Mouse (Mus musculus) CD8-positive naive resting alpha-beta T cell, adult 2 months (primary cell): ENCODE measurements around the gene Socs3.

Source experiments
- DNase-seq, 2 experiments: peaks; one replicate each; pipeline ENCODE4 v3.0.0; 2022; ENCODE audit warnings: low read depth in 2 of 2, low spot score in 2 of 2

The Socs3 gene

DNA sequence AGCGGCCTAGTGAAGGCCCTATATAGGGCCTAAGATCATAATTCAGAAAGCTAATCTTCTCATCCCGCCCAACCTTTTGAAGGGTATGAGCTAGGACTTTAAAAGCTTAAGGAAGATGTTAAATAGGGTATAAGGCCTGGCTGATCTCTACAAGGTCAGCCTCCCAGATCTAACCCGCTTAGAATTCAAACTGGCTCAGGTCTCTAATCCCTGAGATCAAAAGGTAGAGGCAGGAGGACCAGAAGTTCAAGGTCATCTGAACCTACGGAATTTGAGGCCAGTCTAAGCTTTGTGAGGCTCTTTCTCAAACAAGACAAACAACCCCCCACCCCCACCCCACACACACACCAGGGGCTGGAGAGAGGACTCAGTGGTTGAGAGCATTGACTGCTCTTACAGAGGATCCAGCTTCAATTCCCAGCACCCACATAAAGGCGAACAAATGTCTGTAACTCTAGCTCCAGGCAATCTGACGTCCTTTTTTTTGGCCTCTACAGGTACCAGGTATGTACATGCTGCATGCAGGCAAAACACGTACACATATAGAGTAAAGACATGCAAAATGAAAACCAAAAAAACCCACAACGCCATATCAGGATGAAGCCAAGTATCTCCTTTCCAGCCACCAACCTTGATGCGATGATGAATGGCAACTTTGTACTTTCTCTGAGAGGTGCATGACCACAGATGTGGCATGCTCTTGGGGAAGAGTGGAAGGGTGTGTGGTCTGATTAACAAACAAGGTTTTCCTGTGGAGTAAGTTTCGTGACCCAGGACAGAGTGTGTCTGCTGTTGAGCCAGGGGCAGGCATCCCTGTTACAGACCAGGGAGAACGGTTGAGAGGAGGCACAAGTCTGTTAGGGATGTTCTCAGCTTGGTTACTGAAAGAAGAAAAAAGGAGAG is 3.1 kb upstream of the Socs3 start:
- DNase-seq = no peak

- DNase-seq = no peak
Measured at GRCm38 (mm10) chr11:117971646-117972242, 1.9 kb upstream of the Socs3 start.

DNA sequence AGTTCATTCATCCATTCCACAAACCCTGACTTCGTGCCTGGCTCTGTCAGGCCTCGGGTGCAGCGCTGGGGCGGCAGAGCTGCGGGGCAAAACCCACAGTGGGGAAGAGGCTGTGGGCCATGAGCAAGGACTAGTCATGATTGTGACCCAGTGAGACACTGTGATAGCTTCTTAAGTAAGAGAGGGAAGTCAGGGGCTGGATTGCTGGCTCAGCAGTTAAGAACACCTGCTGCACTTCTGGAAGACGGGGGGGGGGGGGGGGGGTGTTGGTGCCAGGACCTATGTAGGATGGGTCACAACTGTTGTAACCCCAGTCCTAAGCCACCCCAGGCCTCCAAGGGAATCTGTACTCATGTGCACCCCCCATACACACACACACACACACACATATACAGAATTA is 1.3 kb upstream of the Socs3 start:
- no peak for DNase-seq

- peak; percentile 66 to 70 for DNase-seq
Measured at GRCm38 (mm10) chr11:117969100-117969944, 525 bp downstream of the Socs3 start.

GRCm38 (mm10) chr11:117968716-117969099 is 1.1 kb downstream of the Socs3 start:
- no peak for DNase-seq

DNA sequence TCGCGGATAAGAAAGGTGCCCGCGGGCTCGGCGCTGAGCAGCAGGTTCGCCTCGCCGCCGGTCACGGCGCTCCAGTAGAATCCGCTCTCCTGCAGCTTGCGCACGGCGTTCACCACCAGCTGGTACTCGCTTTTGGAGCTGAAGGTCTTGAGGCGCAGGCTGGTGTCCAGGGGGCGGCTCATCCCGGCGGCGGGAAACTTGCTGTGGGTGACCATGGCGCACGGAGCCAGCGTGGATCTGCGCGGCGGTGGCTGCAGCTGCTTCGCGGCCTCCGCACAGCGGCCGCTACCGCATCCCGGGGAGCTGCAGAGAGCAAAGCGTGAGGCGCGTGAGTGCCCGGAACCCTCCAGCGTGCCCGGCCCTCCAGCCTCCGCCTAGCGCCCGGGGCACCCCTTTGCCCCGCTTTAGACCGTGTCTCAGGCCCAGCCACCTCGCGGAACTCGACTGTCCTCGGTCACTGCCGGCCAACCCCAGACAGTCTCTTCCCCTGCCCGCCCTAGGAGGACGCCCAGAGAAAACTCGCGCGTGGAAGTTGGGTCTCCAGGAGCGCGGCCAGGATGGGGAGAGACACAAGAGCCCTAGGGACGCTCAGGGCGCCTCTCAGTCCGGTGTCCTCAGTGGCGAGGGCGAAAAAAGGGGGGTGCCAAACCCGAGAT is 1.7 kb downstream of the Socs3 start:
- peak in 1 of 2 experiments; percentile 24 for DNase-seq

DNA sequence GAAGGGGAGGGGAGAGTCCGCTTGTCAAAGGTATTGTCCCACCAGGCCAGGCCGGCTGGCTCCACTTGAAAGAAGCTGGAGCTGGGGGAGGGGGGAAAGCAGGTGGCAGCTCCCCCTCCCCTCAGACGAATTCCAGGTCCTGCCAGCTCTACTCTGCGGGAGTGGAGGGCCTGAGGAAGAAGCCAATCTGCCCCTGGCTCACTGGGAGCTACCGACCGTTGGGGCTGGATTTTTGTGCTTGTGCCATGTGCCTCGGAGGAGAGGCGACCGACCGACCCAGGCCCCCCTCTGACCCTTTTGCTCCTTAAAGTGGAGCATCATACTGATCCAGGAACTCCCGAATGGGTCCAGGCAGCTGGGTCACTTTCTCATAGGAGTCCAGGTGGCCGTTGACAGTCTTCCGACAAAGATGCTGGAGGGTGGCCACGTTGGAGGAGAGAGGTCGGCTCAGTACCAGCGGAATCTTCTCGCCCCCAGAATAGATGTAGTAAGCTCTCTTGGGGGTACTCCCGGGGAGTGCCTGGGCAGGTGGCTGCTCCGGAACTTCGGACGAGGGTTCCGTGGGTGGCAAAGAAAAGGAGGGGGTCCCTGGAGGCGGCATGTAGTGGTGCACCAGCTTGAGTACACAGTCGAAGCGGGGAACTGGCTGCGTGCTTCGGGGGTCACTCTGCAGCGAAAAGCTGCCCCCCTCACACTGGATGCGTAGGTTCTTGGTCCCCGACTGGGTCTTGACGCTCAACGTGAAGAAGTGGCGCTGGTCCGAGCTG is 2.4 kb downstream of the Socs3 start:
- no peak for DNase-seq

- DNase-seq = no peak
Measured at GRCm38 (mm10) chr11:117966506-117967100, 3.2 kb downstream of the Socs3 start.

- DNase-seq = peak; percentile 62 to 65
Measured at GRCm38 (mm10) chr11:117965561-117965981, 4.3 kb downstream of the Socs3 start.

DNA sequence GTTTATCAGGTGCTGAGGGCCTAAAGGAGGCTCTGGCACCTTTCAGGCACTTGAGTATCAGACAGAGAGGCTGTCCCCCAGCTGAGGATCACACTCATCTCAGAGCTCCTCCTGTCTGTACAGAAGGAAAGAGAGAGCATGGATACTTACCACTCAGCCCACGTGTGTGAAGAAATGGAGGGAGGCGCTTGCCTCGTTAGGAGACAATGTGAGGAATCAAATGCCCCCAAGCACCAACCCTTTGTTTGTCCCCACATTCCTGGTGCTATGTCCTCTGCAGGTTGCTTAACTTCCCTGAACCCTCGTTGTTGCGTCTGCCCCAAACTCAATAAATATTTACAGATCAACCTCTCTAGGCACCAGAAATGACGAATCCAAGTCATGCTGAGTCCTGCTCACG is 4.8 kb downstream of the Socs3 start:
- DNase-seq = no peak

GRCm38 (mm10) chr11:117964294-117964693 is 5.6 kb downstream of the Socs3 start:
- DNase-seq = no peak

DNA sequence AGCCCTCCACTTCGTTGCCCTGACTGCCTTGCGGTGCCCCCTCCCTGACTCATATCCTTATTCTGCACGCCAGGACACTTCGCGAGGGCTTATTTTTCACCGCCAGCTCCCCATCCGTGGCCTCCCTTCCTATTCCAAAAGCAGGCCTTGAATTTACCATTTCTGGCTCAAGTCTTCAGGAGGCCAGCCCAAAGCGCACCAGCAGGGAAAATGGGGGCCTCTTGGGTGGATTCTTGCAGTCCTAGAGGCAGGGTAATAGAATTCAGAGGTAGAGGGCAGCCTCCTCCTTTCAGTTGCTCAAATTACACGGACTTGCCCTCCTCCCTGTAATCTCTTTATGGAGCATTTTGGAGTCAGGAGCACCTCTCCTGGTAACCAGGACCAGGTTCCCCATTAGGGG is 6.0 kb downstream of the Socs3 start:
- no peak for DNase-seq

DNA sequence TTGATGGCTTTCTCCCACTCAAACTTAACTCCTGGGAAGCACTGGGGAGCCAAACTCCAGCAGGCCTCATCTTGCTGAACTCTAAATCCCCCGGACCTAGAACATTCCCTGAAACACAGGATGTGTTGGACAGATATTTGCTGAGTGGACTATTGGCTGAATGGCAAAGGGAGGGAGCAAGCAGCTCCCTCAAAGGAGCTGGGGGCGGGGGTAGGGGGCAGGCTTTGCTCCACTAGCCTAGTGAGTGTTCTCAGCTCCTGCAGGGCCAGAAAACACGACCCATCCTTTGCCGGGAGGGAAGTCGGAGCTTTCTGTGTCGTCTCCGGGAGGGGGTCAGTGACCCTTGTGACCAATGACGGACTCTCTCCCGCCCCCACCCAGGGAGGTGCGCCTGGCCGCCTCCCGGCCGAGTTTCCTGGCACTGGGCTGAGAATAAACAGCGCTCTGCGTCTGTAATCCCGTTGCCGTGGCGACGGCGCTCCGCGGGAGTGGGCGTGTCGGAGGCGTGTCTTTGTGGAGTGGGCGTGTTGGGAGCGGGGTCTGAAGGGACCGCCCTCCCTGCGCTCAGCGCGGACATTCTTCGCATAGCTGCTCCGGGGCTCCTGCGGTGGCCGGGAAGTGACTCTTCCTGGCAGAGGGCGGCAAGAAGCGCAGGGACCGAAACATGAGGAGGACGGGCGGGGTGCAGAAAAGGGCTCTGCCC is 6.6 kb downstream of the Socs3 start:
- peak; percentile 82 to 94 for DNase-seq

GRCm38 (mm10) chr11:117962228-117963067 is 7.4 kb downstream of the Socs3 start:
- DNase-seq = no peak

- no peak for DNase-seq
Measured at GRCm38 (mm10) chr11:117960601-117961000, 9.2 kb downstream of the Socs3 start.

DNA sequence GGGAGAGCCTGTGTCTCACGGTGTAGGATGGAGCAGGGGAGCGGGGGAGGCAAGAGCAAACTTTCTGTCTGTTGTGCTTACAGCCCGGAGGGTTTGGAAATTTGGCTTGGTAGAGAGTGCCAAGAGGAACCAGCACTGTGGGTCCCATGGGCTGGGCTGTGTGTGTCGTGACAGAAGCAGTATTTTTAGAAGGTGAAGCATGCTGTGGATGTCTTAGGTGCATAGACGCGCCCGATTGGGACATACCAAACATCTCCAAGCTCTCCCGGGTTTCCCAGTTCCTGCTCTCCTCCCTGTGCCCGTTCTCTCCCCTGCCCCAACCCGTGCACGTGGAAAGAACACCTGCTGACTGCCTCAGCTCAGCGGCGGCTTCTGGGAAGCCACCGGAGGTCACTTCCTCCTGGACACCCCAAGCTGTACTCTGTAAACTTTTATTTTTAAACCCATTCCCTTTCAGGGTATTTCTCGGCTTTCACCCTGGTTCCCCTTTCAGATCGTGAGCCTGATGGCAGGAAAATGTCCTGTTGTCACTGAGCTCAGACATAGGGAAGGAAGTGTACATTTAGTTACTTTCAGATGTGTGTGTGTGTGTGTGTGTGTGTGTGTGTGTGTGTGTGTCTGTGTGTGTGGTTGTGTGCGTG is 10.0 kb downstream of the Socs3 start:
- no peak for DNase-seq

DNA sequence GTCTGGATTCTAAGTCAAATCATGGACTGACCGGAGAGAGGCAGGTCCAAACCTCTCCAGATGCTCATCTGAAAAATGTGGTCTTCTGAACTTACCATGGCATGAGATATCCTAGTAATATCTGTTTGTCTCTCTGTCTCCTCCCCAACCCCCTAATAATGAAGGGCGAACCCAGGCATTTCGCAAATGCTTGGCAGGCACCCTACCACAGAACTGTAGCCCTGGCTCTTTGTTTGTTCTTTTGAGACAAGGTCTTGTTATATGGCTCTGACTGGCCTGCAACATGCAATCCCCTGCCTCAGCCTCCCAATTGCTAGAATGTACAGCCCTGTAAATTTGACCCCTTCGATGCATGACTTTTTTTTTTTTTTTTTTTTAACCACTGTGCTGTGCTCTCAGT is 10.7 kb downstream of the Socs3 start:
- no peak for DNase-seq

DNA sequence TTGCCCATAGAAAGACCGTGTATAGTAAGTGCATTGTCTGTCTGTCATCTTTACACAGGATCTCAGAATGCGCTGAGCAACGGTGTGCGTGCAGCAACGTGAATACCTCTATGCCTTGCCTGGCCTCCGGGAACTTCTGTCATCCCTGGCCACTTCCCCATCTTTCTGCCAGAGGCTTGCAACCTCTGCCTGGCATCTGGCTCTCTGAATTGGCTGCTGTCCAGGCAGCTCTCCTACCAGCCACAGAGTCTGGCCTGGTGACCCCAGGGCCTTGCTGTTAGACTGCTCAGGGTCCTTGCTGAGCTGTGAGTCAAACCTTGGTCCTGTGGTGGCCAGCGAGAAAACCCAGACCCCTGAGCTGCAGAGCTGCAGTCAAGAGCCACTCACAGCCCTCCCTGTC is 11.7 kb downstream of the Socs3 start:
- DNase-seq = no peak
